Mouse (Mus musculus) thymus, adult 2 months (tissue): ENCODE measurements around the gene Ccpg1. TPM values are rescaled to one million over a fixed set of nuclear protein-coding genes. Genes with fewer than 3 reads are reported as not detected.
A peak's percentile ranks its signal among the peaks of the same experiment; 100 is the strongest.

Experiments
- DNase-seq: peaks from one replicate; pipeline ENCODE4 v3.0.0; 2021
- H3K27ac ChIP-seq: fragments of 200-500 bp; 2 replicates; pipeline ENCODE4 v1.5.1; 2012; ENCODE audit warnings: low read length, control low read depth; ENCODE audit not compliant: control insufficient read depth, insufficient read depth
- H3K27me3 ChIP-seq: fragments of 200-500 bp; 2 replicates; pipeline ENCODE4 v1.6.1; 2012; ENCODE audit warnings: mild to moderate bottlenecking, low read length, moderate library complexity, mixed read lengths; ENCODE audit not compliant: control insufficient read depth, insufficient read depth
- H3K36me3 ChIP-seq: fragments of 200-500 bp; 2 replicates; pipeline ENCODE4 v1.6.1; 2012; ENCODE audit warnings: mild to moderate bottlenecking, low read length, moderate library complexity; ENCODE audit not compliant: control insufficient read depth, insufficient read depth
- H3K4me1 ChIP-seq: fragments of 200-500 bp; replicated peaks from 2 replicates; pipeline ENCODE4 v1.6.1; 2012; ENCODE audit warnings: low read length; ENCODE audit not compliant: control insufficient read depth, insufficient read depth
- H3K4me3 ChIP-seq: fragments of 200-500 bp; 2 replicates; pipeline ENCODE4 v1.5.1; 2012; ENCODE audit warnings: mild to moderate bottlenecking, low read length, control low read depth, moderate library complexity; ENCODE audit not compliant: control insufficient read depth, insufficient read depth
- CTCF ChIP-seq: fragments of 200-500 bp; IDR thresholded peaks from 2 replicates; pipeline ENCODE4 v1.5.1; 2012; ENCODE audit warnings: mild to moderate bottlenecking, control low read depth, low read length, moderate library complexity, borderline replicate concordance; ENCODE audit not compliant: control insufficient read depth, poor library complexity, insufficient read depth; ENCODE audit errors: extremely low read depth
- POLR2A ChIP-seq: fragments of 200-500 bp; IDR thresholded peaks from 2 replicates; pipeline ENCODE4 v1.6.1; 2012; ENCODE audit warnings: mild to moderate bottlenecking, low read length, control low read depth, moderate library complexity; ENCODE audit not compliant: control insufficient read depth, poor library complexity, insufficient read depth; ENCODE audit errors: extremely low read depth
- WGBS: fragments of 180-500 bp; shearing (Covaris S2); methylation state at CpG from one replicate; pipeline ENCODE4 v1.1.7; 2018; 5-methylcytosine and 5-hydroxymethylcytosine counted together
- polyA plus RNA-seq: library from polyadenylated mRNA; depleted of rRNA; stranded (reverse); fragments of >200 nt; gene quantifications from 2 replicates; pipeline ENCODE4 v1.2.3, GENCODE M21; 2012

The Ccpg1 gene
- polyA plus RNA-seq, 1 experiment, result 11.6 TPM

GRCm38 (mm10) chr9:73047906-73048305 lies 62.7 kb downstream of the Ccpg1 start:
- TF ChIP-seq POLR2A, result no peak
- no peak for TF ChIP-seq CTCF
- Histone ChIP-seq H3K4me3 (no peak overlapping the region), H3K36me3 (no peaks in the 10 kb centered on the region), H3K27ac (no peak overlapping the region), H3K27me3 (no peaks in the 10 kb centered on the region), H3K4me1 (peaks cover 13% of the 10 kb centered on the region)
- 88% methylated on average over 2 of the region's 2 CpGs for WGBS
- no peak for DNase-seq

- no peak overlapping the region for H3K27ac ChIP-seq
- TF ChIP-seq CTCF, result no peak
- TF ChIP-seq POLR2A, result no peak
- H3K4me3 ChIP-seq, result no peak overlapping the region
- WGBS, result 79% methylated on average over 4 of the region's 4 CpGs
- no peak for DNase-seq
- no peaks in the 10 kb centered on the region for H3K27me3 ChIP-seq
- no peaks in the 10 kb centered on the region for H3K36me3 ChIP-seq
- peaks cover 13% of the 10 kb centered on the region for H3K4me1 ChIP-seq
Measured at GRCm38 (mm10) chr9:73048927-73049326, 63.7 kb downstream of the Ccpg1 start.

GRCm38 (mm10) chr9:73049833-73050232 lies 64.6 kb downstream of the Ccpg1 start:
- H3K36me3 ChIP-seq, result no peaks in the 10 kb centered on the region
- no peak for DNase-seq
- H3K4me1 ChIP-seq, result peaks cover 13% of the 10 kb centered on the region
- no peaks in the 10 kb centered on the region for H3K27me3 ChIP-seq
- WGBS, result 93% methylated on average over 5 of the region's 5 CpGs
- TF ChIP-seq POLR2A, result no peak
- TF ChIP-seq CTCF, result no peak
- H3K27ac ChIP-seq, result no peak overlapping the region
- no peak overlapping the region for H3K4me3 ChIP-seq

- WGBS, result 70% methylated on average over 8 of the region's 8 CpGs
Measured at GRCm38 (mm10) chr9:73050606-73051005, 65.4 kb downstream of the Ccpg1 start.

GRCm38 (mm10) chr9:73055441-73055911 lies 70.2 kb downstream of the Ccpg1 start:
- WGBS, result 59% methylated on average over 10 of the region's 10 CpGs
- DNase-seq, result no peak
- H3K27ac ChIP-seq, result peak overlapping the region; percentile 53; the same call in 1 of the 2 replicates
- no peaks in the 10 kb centered on the region for H3K36me3 ChIP-seq
- H3K4me1 ChIP-seq, result peaks cover 16% of the 10 kb centered on the region
- H3K27me3 ChIP-seq, result no peaks in the 10 kb centered on the region
- TF ChIP-seq POLR2A, result no peak
- no peak for TF ChIP-seq CTCF
- no peak overlapping the region for H3K4me3 ChIP-seq

More at GRCm38 (mm10) chr9:73050606-73051005, 65.4 kb downstream of the Ccpg1 start:
- Histone ChIP-seq H3K27me3 (no peaks in the 10 kb centered on the region), H3K4me3 (no peak overlapping the region), H3K27ac (no peak overlapping the region), H3K36me3 (no peaks in the 10 kb centered on the region), H3K4me1 (peaks cover 17% of the 10 kb centered on the region)
- no peak for DNase-seq
- TF ChIP-seq CTCF (no peak), POLR2A (no peak)

GRCm38 (mm10) chr9:73059224-73059623 lies 74.0 kb downstream of the Ccpg1 start:
- peaks cover 16% of the 10 kb centered on the region for H3K4me1 ChIP-seq
- WGBS, result 98% methylated on average over 4 of the region's 4 CpGs
- DNase-seq, result no peak
- H3K4me3 ChIP-seq, result no peak overlapping the region
- no peak overlapping the region for H3K27ac ChIP-seq
- H3K36me3 ChIP-seq, result no peaks in the 10 kb centered on the region
- no peaks in the 10 kb centered on the region for H3K27me3 ChIP-seq
- TF ChIP-seq CTCF, result no peak
- TF ChIP-seq POLR2A, result no peak
